Mouse (Mus musculus) brain, embryonic 14.5 days (tissue): Measurements from ENCODE around the gene Mov10l1.

Source experiments
- CTCF ChIP-seq: fragments of 200-500 bp; IDR thresholded peaks from 2 replicates; pipeline ENCODE4 v1.5.1; 2012; ENCODE audit warnings: inconsistent platforms, mild to moderate bottlenecking, moderate library complexity, borderline replicate concordance; ENCODE audit not compliant: insufficient read depth, insufficient read length; ENCODE audit errors: extremely low read depth
- POLR2A ChIP-seq: fragments of 200-500 bp; IDR thresholded peaks from 2 replicates; pipeline ENCODE4 v1.6.1; 2012; ENCODE audit warnings: mild to moderate bottlenecking, inconsistent platforms, borderline replicate concordance; ENCODE audit not compliant: poor library complexity, insufficient read depth, insufficient read length, severe bottlenecking; ENCODE audit errors: extremely low read depth

GRCm38 (mm10) chr15:88934141-88934540 is 48.6 kb upstream of the Mov10l1 start:
- TF ChIP-seq CTCF (peak; percentile 43; the same call in 1 of the 2 replicates), POLR2A (no peak)
